Mouse (Mus musculus): Measurements from ENCODE around the gene Trim38.
A peak's percentile ranks its signal among the peaks of the same experiment; 100 is the strongest.
"Not testable (repeated sequence)": the region's sequence is repeated elsewhere in the genome, so short reads cannot be mapped to it uniquely, and the experiment has no call there.

Trim38 gene

GRCm38 (mm10) chr13:23761871-23762821 lies 7.6 kb upstream of the Trim38 start, which contains the start of gene Hist1h3a:
Hist1h3a (minus strand) TSS chr13:23762386.
- DNase-seq (ENCODE audit: low read depth) = not testable (repeated sequence)

- no peak for DNase-seq (ENCODE audit: low read depth)
Measured at GRCm38 (mm10) chr13:23763242-23763585, 6.5 kb upstream of the Trim38 start.

GRCm38 (mm10) chr13:23763586-23764323 lies 6.0 kb upstream of the Trim38 start, which contains the start of gene Hist1h1a:
Hist1h1a (plus strand) TSS chr13:23763666.
- no peak for DNase-seq (ENCODE audit: low read depth)

- DNase-seq (ENCODE audit: low read depth) = no peak
Measured at GRCm38 (mm10) chr13:23764324-23765171, 5.2 kb upstream of the Trim38 start.

GRCm38 (mm10) chr13:23765172-23765513 lies 4.6 kb upstream of the Trim38 start:
- no peak for DNase-seq (ENCODE audit: low read depth)

- DNase-seq (ENCODE audit: low read depth) = no peak
Measured at GRCm38 (mm10) chr13:23766772-23767171, 2.9 kb upstream of the Trim38 start.

GRCm38 (mm10) chr13:23768834-23769397 lies 797 bp upstream of the Trim38 start:
- DNase-seq (ENCODE audit: low read depth) = no peak

GRCm38 (mm10) chr13:23772561-23773313 lies 3.0 kb downstream of the Trim38 start:
- no peak for DNase-seq (ENCODE audit: low read depth)

- DNase-seq (ENCODE audit: low read depth) = no peak
Measured at GRCm38 (mm10) chr13:23778339-23778738, 8.6 kb downstream of the Trim38 start.

GRCm38 (mm10) chr13:23779025-23779424 lies 9.3 kb downstream of the Trim38 start:
- DNase-seq (ENCODE audit: low read depth) = no peak

- DNase-seq (ENCODE audit: low read depth) = peak; percentile 62
Measured at GRCm38 (mm10) chr13:23792520-23792919, 22.8 kb downstream of the Trim38 start.

- DNase-seq (ENCODE audit: low read depth) = peak; percentile 40
Measured at GRCm38 (mm10) chr13:23799405-23799804, 29.7 kb downstream of the Trim38 start.

GRCm38 (mm10) chr13:23804532-23804931 lies 34.8 kb downstream of the Trim38 start:
- DNase-seq (ENCODE audit: low read depth) = no peak

- no peak for DNase-seq (ENCODE audit: low read depth)
Measured at GRCm38 (mm10) chr13:23806422-23807052, 36.8 kb downstream of the Trim38 start, which contains the start of gene Slc17a2. Slc17a2 (plus strand) TSS chr13:23806993.

- no peak for DNase-seq (ENCODE audit: low read depth)
Measured at GRCm38 (mm10) chr13:23816148-23816547, 46.4 kb downstream of the Trim38 start.

- DNase-seq (ENCODE audit: low read depth) = no peak
Measured at GRCm38 (mm10) chr13:23820179-23820940, 50.6 kb downstream of the Trim38 start.

GRCm38 (mm10) chr13:23822213-23822612 lies 52.5 kb downstream of the Trim38 start:
- DNase-seq (ENCODE audit: low read depth) = no peak

GRCm38 (mm10) chr13:23826606-23827005 lies 56.9 kb downstream of the Trim38 start:
- no peak for DNase-seq (ENCODE audit: low read depth)

- DNase-seq (ENCODE audit: low read depth) = peak; percentile 31
Measured at GRCm38 (mm10) chr13:23833053-23833452, 63.3 kb downstream of the Trim38 start.

- DNase-seq (ENCODE audit: low read depth) = no peak
Measured at GRCm38 (mm10) chr13:23834836-23835235, 65.1 kb downstream of the Trim38 start.

Data from c-Kit-positive CD71-negative TER-119-negative erythroid progenitor cells, embryonic 14.5 days (primary cell).